Mouse (Mus musculus) cerebellum, adult 2 months (tissue): Measurements from ENCODE around the gene Grk3. TPM values are rescaled to one million over a fixed set of nuclear protein-coding genes. Genes with fewer than 3 reads are reported as not detected.
A peak's percentile ranks its signal among the peaks of the same experiment; 100 is the strongest.

Source experiments
- DNase-seq, 2 experiments: peaks; one replicate each; pipeline ENCODE4 v3.0.0; 2021
- H3K27ac ChIP-seq: fragments of 200-500 bp; 2 replicates; pipeline ENCODE4 v1.5.1; 2012; ENCODE audit warnings: low read length, control low read depth, inconsistent platforms; ENCODE audit not compliant: insufficient read depth
- H3K27me3 ChIP-seq: fragments of 200-500 bp; 2 replicates; pipeline ENCODE4 v1.6.1; 2012; ENCODE audit warnings: inconsistent platforms, mild to moderate bottlenecking, low read length, moderate library complexity; ENCODE audit not compliant: control insufficient read depth, insufficient read depth
- H3K4me1 ChIP-seq: fragments of 200-500 bp; 2 replicates; pipeline ENCODE4 v1.6.1; 2011; ENCODE audit warnings: low read length; ENCODE audit not compliant: control insufficient read depth, insufficient read depth
- H3K4me3 ChIP-seq: fragments of 200-500 bp; replicated peaks from 2 replicates; pipeline ENCODE3; 2011; ENCODE audit warnings: mild to moderate bottlenecking, low read depth, low read length, control low read depth; ENCODE audit not compliant: insufficient read depth
- CTCF ChIP-seq: fragments of 200-500 bp; IDR thresholded peaks from 2 replicates; pipeline ENCODE4 v1.5.1; 2011; ENCODE audit warnings: low read depth, mild to moderate bottlenecking, control low read depth, low read length, moderate library complexity, borderline replicate concordance; ENCODE audit not compliant: insufficient read depth
- POLR2A ChIP-seq: fragments of 200-500 bp; IDR thresholded peaks from 2 replicates; pipeline ENCODE4 v1.6.1; 2011; ENCODE audit warnings: low read length, control low read depth, borderline replicate concordance; ENCODE audit not compliant: insufficient read depth
- WGBS: fragments of 180-500 bp; shearing (Covaris S2); methylation state at CpG from one replicate; pipeline ENCODE4 v1.1.7; 2018; 5-methylcytosine and 5-hydroxymethylcytosine counted together
- polyA plus RNA-seq: library from polyadenylated mRNA; depleted of rRNA; stranded (reverse); fragments of >200 nt; gene quantifications from 2 replicates; pipeline ENCODE4 v1.2.3, GENCODE M21; 2012; rRNA removed

Grk3 gene
- polyA plus RNA-seq, result 58.0 and 66.0 TPM in 2 replicates

DNA sequence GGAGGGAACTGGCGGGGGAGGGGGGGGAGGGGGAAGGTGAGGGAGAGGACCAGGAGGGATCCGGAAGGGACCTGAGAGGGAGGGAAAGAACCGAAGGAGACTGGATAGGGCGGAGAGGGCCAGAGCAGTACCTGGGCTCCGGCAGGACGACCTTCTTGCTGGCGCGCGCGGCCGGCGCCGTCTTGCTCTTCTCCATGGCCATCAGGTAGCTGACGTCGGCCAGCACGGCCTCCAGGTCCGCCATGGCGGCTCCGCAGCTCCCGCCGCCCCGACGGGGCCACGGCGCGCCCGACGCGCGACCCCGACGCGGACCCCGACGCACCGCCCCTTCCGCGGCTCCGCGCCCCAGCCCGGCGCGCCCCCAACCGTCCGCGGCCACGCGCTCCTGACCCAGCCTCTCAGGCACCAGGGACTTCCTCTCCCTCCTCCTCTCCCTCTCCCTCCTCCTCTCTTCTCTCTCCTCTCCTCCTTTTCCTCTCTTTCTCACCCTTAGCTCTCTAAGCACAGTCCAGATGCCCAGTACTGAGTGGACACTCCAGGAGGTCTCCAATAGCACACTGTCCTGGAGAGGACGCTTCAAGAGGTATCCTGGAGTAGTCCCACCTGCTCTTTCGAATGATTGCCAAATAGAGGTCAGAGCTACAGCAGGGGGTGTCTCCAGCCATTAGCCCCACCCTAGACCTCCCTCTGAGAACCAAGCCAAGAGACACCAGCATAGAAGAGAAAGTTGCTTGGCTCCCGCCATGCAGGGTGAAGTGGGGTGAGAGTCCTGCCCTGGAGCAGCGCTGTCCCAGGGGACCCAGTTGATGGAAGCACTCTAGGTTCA lies at the start of gene Grk3:
Gene Grk3 (minus strand): TSS at position 556 of the 826 bp plus-strand sequence.
- no peaks in the 10 kb centered on the region for H3K27me3 ChIP-seq
- H3K27ac ChIP-seq, result peak within 1 kb of the TSS; percentile 92
- peak; percentile 78 to 80 for DNase-seq
- TF ChIP-seq POLR2A (0 out of 2 replicates have a peak, but pooled peaks have one; percentile 42), CTCF (no peak)
- peak within 1 kb of the TSS; percentile 85 for H3K4me3 ChIP-seq
- 6% methylated on average over 32 of the region's 52 CpGs for WGBS
- peaks cover 34% of the 10 kb centered on the region for H3K4me1 ChIP-seq

DNA sequence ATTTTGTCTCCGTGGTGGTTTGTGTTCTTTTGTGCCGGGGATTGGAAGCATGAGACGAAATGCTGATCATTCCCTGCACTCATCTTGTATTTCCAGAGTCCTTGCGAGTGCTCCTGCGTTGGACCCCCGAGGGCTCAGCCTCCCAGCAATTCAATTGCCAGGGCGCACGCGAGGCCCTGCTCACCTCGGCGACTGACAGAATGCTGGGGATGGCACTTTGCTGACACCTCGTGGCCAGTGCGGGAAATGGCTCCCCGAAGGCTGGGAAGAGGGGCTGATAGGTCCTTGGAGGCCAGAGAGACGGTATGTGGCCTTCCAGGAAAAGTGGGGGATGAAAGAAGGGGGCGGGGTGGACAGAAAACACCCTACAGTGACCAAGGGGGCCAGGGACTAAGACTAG lies 38.7 kb upstream of the Grk3 start:
- H3K4me3 ChIP-seq, result no peak overlapping the region
- H3K27ac ChIP-seq, result no peak overlapping the region
- H3K4me1 ChIP-seq, result peaks cover 16% of the 10 kb centered on the region
- no peak for TF ChIP-seq POLR2A
- peak; percentile 99 for TF ChIP-seq CTCF
- peak; percentile 79 to 91 for DNase-seq
- 10% methylated on average over 16 of the region's 16 CpGs for WGBS
- H3K27me3 ChIP-seq, result no peaks in the 10 kb centered on the region

DNA sequence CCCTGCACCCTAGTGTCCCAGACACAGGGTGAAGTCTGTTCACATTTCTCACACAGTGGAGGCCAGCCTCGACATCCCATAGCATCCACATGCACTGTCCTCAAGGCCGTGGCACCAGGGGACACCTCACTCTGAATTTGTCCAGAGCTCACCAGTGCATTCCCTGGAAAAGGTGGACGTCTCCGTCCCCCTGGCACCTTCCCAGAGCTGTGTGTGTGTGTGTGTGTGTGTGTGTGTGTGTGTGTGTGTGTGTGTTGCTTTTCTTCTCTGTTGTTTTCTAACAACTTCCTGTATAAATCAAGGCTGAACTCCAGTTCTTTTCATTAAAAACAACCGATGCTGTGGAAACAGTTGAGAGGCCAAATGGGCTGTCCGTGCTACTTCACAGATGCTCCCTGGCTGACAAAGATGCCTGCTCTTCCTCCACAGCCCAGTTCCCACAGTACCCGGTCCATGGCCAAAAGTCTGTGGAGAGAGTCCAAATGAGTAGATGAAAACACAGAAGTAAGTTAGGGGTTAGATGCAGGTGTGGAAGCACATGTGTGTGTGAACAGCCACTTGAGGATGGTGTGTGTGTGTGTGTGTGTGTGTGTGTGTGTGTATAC lies 35.1 kb upstream of the Grk3 start:
- DNase-seq, result no peak

GRCm38 (mm10) chr5:113049876-113050275 lies 34.3 kb upstream of the Grk3 start:
- Histone ChIP-seq H3K4me1 (peaks cover 23% of the 10 kb centered on the region), H3K27ac (no peak overlapping the region), H3K27me3 (no peaks in the 10 kb centered on the region), H3K4me3 (no peak overlapping the region)
- DNase-seq, result no peak
- TF ChIP-seq CTCF (no peak), POLR2A (no peak)

More for the DNA sequence above, 35.1 kb upstream of the Grk3 start:
- no peaks in the 10 kb centered on the region for H3K27me3 ChIP-seq
- no peak overlapping the region for H3K4me3 ChIP-seq
- WGBS, result 29% methylated on average over 7 of the region's 7 CpGs
- H3K27ac ChIP-seq, result no peak overlapping the region
- TF ChIP-seq POLR2A, result no peak
- no peak for TF ChIP-seq CTCF
- H3K4me1 ChIP-seq, result peaks cover 18% of the 10 kb centered on the region

GRCm38 (mm10) chr5:113045511-113046273 lies 30.1 kb upstream of the Grk3 start:
- TF ChIP-seq POLR2A, result no peak
- TF ChIP-seq CTCF, result no peak
- Histone ChIP-seq H3K4me3 (no peak overlapping the region), H3K4me1 (peaks cover 46% of the 10 kb centered on the region), H3K27ac (no peak overlapping the region), H3K27me3 (no peaks in the 10 kb centered on the region)
- 69% methylated on average over 10 of the region's 10 CpGs for WGBS
- DNase-seq, result no peak

DNA sequence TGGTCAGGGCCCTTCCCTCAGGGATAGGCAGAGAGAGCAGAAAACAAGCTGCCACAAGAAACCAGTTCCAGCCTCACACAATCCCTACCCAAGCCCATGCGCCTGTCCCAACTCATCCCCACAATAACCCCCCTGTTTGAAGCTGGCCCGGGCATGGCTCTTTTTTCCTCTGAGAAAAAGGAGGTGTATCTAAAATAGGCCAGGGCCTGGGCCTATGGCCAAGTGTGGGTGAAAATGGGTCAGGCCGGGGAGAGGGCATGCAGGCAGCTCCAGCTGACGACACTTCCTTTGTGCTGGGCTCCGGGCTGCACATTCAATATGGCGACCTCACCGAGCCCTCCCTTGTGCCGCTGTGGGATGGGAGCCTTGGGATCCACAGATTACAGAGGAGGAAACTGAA lies 27.9 kb upstream of the Grk3 start:
- TF ChIP-seq POLR2A (no peak), CTCF (no peak)
- Histone ChIP-seq H3K27ac (peak overlapping the region; percentile 96), H3K4me1 (peaks cover 42% of the 10 kb centered on the region), H3K27me3 (no peaks in the 10 kb centered on the region), H3K4me3 (no peak overlapping the region)
- peak; percentile 92 to 96 for DNase-seq
- 4% methylated on average over 8 of the region's 8 CpGs for WGBS

GRCm38 (mm10) chr5:113041567-113042071 lies 26.0 kb upstream of the Grk3 start:
- Histone ChIP-seq H3K27me3 (no peaks in the 10 kb centered on the region), H3K4me1 (peaks cover 44% of the 10 kb centered on the region), H3K4me3 (no peak overlapping the region), H3K27ac (peak overlapping the region; percentile 90)
- TF ChIP-seq POLR2A (no peak), CTCF (no peak)
- DNase-seq, result peak; percentile 95 to 98
- 2% methylated on average over 5 of the region's 5 CpGs for WGBS
